Mouse (Mus musculus): ENCODE measurements at regions not wholly inside any gene's neighbourhood (a gene's known extent, or its start where the extent isn't known, plus 50 kb on each side); places are given as distances from the start of the nearest gene placed in this dataset.

DNA sequence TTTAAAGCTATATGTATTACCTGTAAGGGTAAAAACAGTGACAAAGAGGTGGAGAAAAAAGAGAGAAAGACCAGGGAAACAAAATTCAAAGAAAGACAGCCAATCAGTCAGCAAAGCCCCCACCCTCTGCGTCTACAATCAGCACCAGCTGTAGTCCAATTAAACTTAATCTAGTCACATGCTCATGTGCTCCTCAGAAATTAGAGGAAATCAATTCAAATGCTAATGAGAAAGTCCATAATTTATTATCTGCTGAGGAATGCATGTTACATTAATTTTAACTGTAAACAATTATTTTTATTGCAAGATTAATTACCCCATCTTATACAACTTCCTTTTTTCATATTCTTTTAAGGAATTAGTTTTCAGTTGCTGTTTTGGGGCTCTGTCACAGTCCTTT, 216.4 kb upstream of the Hnrnpa3 start:
- H3K4me3 ChIP-seq (ENCODE audit: low read length), result no peak overlapping the region
- no peaks in the 10 kb centered on the region for H3K4me1 ChIP-seq (replicated peaks; ENCODE audit: control insufficient read depth, insufficient read depth, low read length)
- no peaks in the 10 kb centered on the region; the same call in 1 of the 2 replicates for H3K27me3 ChIP-seq (ENCODE audit: control insufficient read depth, insufficient read depth, low read depth, low read length)
- no peaks in the 10 kb centered on the region for H3K9me3 ChIP-seq (ENCODE audit: control insufficient read depth, low read length)
- no peak for ATAC-seq (ENCODE audit: low read depth)
- WGBS, result 75% methylated on average over 1 of the region's 1 CpGs
- H3K9ac ChIP-seq (ENCODE audit: low read length), result no peak overlapping the region
- no peaks in the 10 kb centered on the region for H3K36me3 ChIP-seq (ENCODE audit: control insufficient read depth, insufficient read depth, low read length)
- H3K27ac ChIP-seq (ENCODE audit: low read length), result no peak overlapping the region
- no peak overlapping the region for H3K4me2 ChIP-seq (ENCODE audit: low read depth, low read length)

DNA sequence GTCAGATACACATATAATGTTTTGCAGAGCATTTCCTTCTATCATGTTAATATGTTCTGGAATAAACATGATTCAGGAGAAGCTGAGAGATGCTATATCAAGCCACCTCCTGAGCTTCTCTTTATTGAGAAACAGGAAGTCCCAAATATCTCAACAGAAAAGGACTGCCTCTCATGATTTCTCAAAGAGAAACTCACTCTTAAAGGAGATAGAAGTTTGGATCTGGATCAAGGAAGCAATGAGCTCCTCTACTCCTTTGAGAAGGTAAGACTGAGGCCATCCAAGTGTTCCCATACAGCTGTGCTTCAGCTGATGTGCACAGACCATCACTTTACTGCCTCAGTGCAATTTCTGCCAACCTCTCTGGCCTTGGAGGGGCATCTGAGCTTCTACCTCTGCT, 213.9 kb upstream of the Hnrnpa3 start:
- Histone ChIP-seq H3K27me3 (ENCODE audit: control insufficient read depth, insufficient read depth, low read depth, low read length) (no peaks in the 10 kb centered on the region; the same call in 1 of the 2 replicates), H3K4me2 (ENCODE audit: low read depth, low read length) (no peak overlapping the region), H3K36me3 (ENCODE audit: control insufficient read depth, insufficient read depth, low read length) (no peaks in the 10 kb centered on the region), H3K4me3 (ENCODE audit: low read length) (no peak overlapping the region), H3K27ac (ENCODE audit: low read length) (no peak overlapping the region), H3K9ac (ENCODE audit: low read length) (no peak overlapping the region), H3K9me3 (ENCODE audit: control insufficient read depth, low read length) (no peaks in the 10 kb centered on the region), H3K4me1 (replicated peaks; ENCODE audit: control insufficient read depth, insufficient read depth, low read length) (no peaks in the 10 kb centered on the region)
- ATAC-seq (ENCODE audit: low read depth), result no peak

- no peaks in the 10 kb centered on the region; the same call in 1 of the 2 replicates for H3K27me3 ChIP-seq (ENCODE audit: control insufficient read depth, insufficient read depth, low read depth, low read length)
- 49% methylated on average over 7 of the region's 7 CpGs for WGBS
- no peak overlapping the region for H3K27ac ChIP-seq (ENCODE audit: low read length)
These were observed 211.9 kb upstream of the Hnrnpa3 start for GRCm38 (mm10) chr2:75446996-75447715.

DNA sequence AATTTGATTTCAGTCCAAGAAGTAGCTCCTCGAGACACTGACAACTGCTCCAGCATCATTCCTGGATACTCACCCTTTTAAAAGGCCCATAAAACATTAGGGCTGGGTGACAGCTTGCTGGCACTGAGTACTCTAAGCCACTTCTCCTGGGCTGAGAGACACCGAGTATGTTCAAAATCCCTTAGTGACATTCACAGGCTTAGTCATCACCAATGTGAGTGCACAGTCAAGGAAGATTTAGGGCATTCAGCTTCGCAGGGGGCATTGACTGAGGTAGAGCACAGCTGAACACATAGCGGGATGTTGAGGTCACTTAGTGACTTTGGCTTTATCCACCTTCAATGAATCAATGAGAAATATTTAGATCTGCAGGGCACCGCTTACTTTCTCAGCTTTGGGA, 210.8 kb upstream of the Hnrnpa3 start:
- no peaks in the 10 kb centered on the region; the same call in 1 of the 2 replicates for H3K27me3 ChIP-seq (ENCODE audit: control insufficient read depth, insufficient read depth, low read depth, low read length)
- no peak overlapping the region for H3K4me2 ChIP-seq (ENCODE audit: low read depth, low read length)
- H3K4me3 ChIP-seq (ENCODE audit: low read length), result no peak overlapping the region
- ATAC-seq (ENCODE audit: low read depth), result no peak
- WGBS, result 57% methylated on average over 5 of the region's 5 CpGs
- no peak overlapping the region for H3K27ac ChIP-seq (ENCODE audit: low read length)
- H3K9me3 ChIP-seq (ENCODE audit: control insufficient read depth, low read length), result no peaks in the 10 kb centered on the region
- no peaks in the 10 kb centered on the region for H3K4me1 ChIP-seq (replicated peaks; ENCODE audit: control insufficient read depth, insufficient read depth, low read length)
- no peaks in the 10 kb centered on the region for H3K36me3 ChIP-seq (ENCODE audit: control insufficient read depth, insufficient read depth, low read length)
- no peak overlapping the region for H3K9ac ChIP-seq (ENCODE audit: low read length)

More at GRCm38 (mm10) chr2:75446996-75447715, 211.9 kb upstream of the Hnrnpa3 start:
- Histone ChIP-seq H3K36me3 (ENCODE audit: control insufficient read depth, insufficient read depth, low read length) (no peaks in the 10 kb centered on the region), H3K9me3 (ENCODE audit: control insufficient read depth, low read length) (no peaks in the 10 kb centered on the region), H3K9ac (ENCODE audit: low read length) (no peak overlapping the region), H3K4me2 (ENCODE audit: low read depth, low read length) (no peak overlapping the region), H3K4me3 (ENCODE audit: low read length) (no peak overlapping the region), H3K4me1 (replicated peaks; ENCODE audit: control insufficient read depth, insufficient read depth, low read length) (no peaks in the 10 kb centered on the region)
- no peak for ATAC-seq (ENCODE audit: low read depth)

DNA sequence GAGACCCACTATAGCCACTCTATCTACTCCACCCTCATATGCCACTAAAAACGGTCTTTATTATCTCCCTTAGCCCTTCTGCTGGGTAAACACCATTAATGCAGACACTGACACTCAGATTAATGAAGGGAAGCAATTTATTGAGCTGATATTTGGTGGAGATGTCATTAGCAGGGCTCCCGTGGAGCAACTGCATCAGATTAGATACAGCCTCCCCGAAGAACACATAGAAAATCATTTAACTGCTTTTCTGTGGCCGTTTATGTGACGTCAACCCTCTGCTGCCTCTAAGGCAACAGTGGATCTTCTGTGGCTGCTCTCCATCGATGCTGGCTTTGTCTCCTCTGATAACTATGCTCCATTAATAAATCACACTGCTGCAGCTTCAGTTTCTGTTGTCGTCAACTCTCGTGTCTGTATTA, 207.2 kb upstream of the Hnrnpa3 start:
- no peak overlapping the region for H3K27ac ChIP-seq (ENCODE audit: low read length)
- H3K9ac ChIP-seq (ENCODE audit: low read length), result no peak overlapping the region
- WGBS, result 40% methylated on average over 8 of the region's 8 CpGs
- ATAC-seq (ENCODE audit: low read depth), result no peak
- H3K27me3 ChIP-seq (ENCODE audit: control insufficient read depth, insufficient read depth, low read depth, low read length), result no peaks in the 10 kb centered on the region; the same call in 1 of the 2 replicates
- H3K4me3 ChIP-seq (ENCODE audit: low read length), result no peak overlapping the region
- H3K9me3 ChIP-seq (ENCODE audit: control insufficient read depth, low read length), result no peaks in the 10 kb centered on the region
- no peaks in the 10 kb centered on the region for H3K36me3 ChIP-seq (ENCODE audit: control insufficient read depth, insufficient read depth, low read length)
- H3K4me1 ChIP-seq (replicated peaks; ENCODE audit: control insufficient read depth, insufficient read depth, low read length), result no peaks in the 10 kb centered on the region
- H3K4me2 ChIP-seq (ENCODE audit: low read depth, low read length), result no peak overlapping the region

- Histone ChIP-seq H3K4me3 (ENCODE audit: low read length) (no peak overlapping the region), H3K9me3 (ENCODE audit: control insufficient read depth, low read length) (no peaks in the 10 kb centered on the region), H3K4me2 (ENCODE audit: low read depth, low read length) (no peak overlapping the region), H3K4me1 (replicated peaks; ENCODE audit: control insufficient read depth, insufficient read depth, low read length) (no peaks in the 10 kb centered on the region), H3K27ac (ENCODE audit: low read length) (no peak overlapping the region), H3K9ac (ENCODE audit: low read length) (no peak overlapping the region), H3K36me3 (ENCODE audit: control insufficient read depth, insufficient read depth, low read length) (no peaks in the 10 kb centered on the region), H3K27me3 (ENCODE audit: control insufficient read depth, insufficient read depth, low read depth, low read length) (no peaks in the 10 kb centered on the region; the same call in 1 of the 2 replicates)
- ATAC-seq (ENCODE audit: low read depth), result no peak
- WGBS, result 49% methylated on average over 7 of the region's 7 CpGs
These were observed 206.6 kb upstream of the Hnrnpa3 start for GRCm38 (mm10) chr2:75452274-75453148.

DNA sequence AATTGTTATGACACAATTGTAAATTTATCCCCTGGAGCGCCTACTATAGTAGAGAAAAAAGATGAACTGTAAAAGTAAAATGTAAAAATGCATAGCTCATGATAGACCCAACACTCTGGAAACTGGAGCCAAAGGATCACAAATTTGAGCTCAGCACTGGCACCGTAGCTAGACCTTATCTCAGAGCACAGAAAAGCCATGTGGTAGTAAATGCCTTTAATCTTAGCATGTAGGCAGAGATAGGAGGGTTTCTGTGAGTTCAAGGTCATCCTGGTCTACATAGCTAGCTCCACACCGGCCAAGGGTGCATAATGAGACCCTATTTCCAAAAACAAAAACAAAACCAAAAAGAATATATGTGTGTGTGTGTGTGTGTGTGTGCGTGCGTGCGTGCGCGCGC, 203.6 kb upstream of the Hnrnpa3 start:
- Histone ChIP-seq H3K27me3 (ENCODE audit: control insufficient read depth, insufficient read depth, low read depth, low read length) (no peaks in the 10 kb centered on the region), H3K36me3 (ENCODE audit: control insufficient read depth, insufficient read depth, low read length) (no peaks in the 10 kb centered on the region), H3K4me2 (ENCODE audit: low read depth, low read length) (no peak overlapping the region), H3K9me3 (ENCODE audit: control insufficient read depth, low read length) (no peaks in the 10 kb centered on the region), H3K4me1 (replicated peaks; ENCODE audit: control insufficient read depth, insufficient read depth, low read length) (no peaks in the 10 kb centered on the region), H3K9ac (ENCODE audit: low read length) (no peak overlapping the region), H3K27ac (ENCODE audit: low read length) (no peak overlapping the region), H3K4me3 (ENCODE audit: low read length) (no peak overlapping the region)
- WGBS, result 92% methylated on average over 9 of the region's 9 CpGs
- no peak for ATAC-seq (ENCODE audit: low read depth)

- Histone ChIP-seq H3K4me1 (replicated peaks; ENCODE audit: control insufficient read depth, insufficient read depth, low read length) (no peaks in the 10 kb centered on the region), H3K9ac (ENCODE audit: low read length) (no peak overlapping the region), H3K27me3 (ENCODE audit: control insufficient read depth, insufficient read depth, low read depth, low read length) (no peaks in the 10 kb centered on the region), H3K27ac (ENCODE audit: low read length) (no peak overlapping the region), H3K4me3 (ENCODE audit: low read length) (no peak overlapping the region), H3K36me3 (ENCODE audit: control insufficient read depth, insufficient read depth, low read length) (no peaks in the 10 kb centered on the region), H3K9me3 (ENCODE audit: control insufficient read depth, low read length) (no peaks in the 10 kb centered on the region), H3K4me2 (ENCODE audit: low read depth, low read length) (no peak overlapping the region)
- no peak for ATAC-seq (ENCODE audit: low read depth)
- WGBS, result 65% methylated on average over 1 of the region's 1 CpGs
These were observed 202.8 kb upstream of the Hnrnpa3 start for GRCm38 (mm10) chr2:75456272-75456671.

- ATAC-seq (ENCODE audit: low read depth), result no peak
- no peaks in the 10 kb centered on the region for H3K4me1 ChIP-seq (replicated peaks; ENCODE audit: control insufficient read depth, insufficient read depth, low read length)
- H3K27me3 ChIP-seq (ENCODE audit: control insufficient read depth, insufficient read depth, low read depth, low read length), result no peaks in the 10 kb centered on the region
- H3K27ac ChIP-seq (ENCODE audit: low read length), result no peak overlapping the region
- no peak overlapping the region for H3K4me2 ChIP-seq (ENCODE audit: low read depth, low read length)
- H3K9me3 ChIP-seq (ENCODE audit: control insufficient read depth, low read length), result no peaks in the 10 kb centered on the region
- WGBS, result 82% methylated on average over 3 of the region's 3 CpGs
- no peaks in the 10 kb centered on the region for H3K36me3 ChIP-seq (ENCODE audit: control insufficient read depth, insufficient read depth, low read length)
- H3K4me3 ChIP-seq (ENCODE audit: low read length), result no peak overlapping the region
- H3K9ac ChIP-seq (ENCODE audit: low read length), result no peak overlapping the region
These were observed 201.6 kb upstream of the Hnrnpa3 start for GRCm38 (mm10) chr2:75457423-75457822.

All from lung, embryonic 16.5 days (tissue).